Mouse (Mus musculus) lung, adult 2 months (tissue): Measurements from ENCODE around the gene Tns3.

Experiments used
- CTCF ChIP-seq: fragments of 200-500 bp; IDR thresholded peaks from 2 replicates; pipeline ENCODE4 v1.5.1; 2011; ENCODE audit warnings: mild to moderate bottlenecking, low read length, control low read depth; ENCODE audit not compliant: insufficient read depth
- POLR2A ChIP-seq: fragments of 200-500 bp; IDR thresholded peaks from 2 replicates; pipeline ENCODE4 v1.6.1; 2011; ENCODE audit warnings: low read depth, mild to moderate bottlenecking, control low read depth, low read length, borderline replicate concordance; ENCODE audit errors: extremely low read depth

GRCm38 (mm10) chr11:8635778-8636177 lies 28.6 kb downstream of the Tns3 start:
- TF ChIP-seq POLR2A (no peak), CTCF (no peak)
